Mouse (Mus musculus) embryonic facial prominence, embryonic 10.5 days (tissue): ENCODE results near the gene Lbp. TPM values are rescaled to one million over a fixed set of nuclear protein-coding genes. Genes with fewer than 3 reads are reported as not detected.

Source experiments
- DNase-seq: peaks from one replicate; pipeline ENCODE4 v3.0.0-alpha.2; 2017; ENCODE audit warnings: low spot score
- H3K27ac ChIP-seq: fragments of 300-500 bp; sonication (generic); replicated peaks from 2 replicates; pipeline ENCODE4 v1.5.1; 2016; ENCODE audit warnings: mild to moderate bottlenecking
- H3K27me3 ChIP-seq: fragments of 300-500 bp; sonication (generic); replicated peaks from 2 replicates; pipeline ENCODE4 v1.6.1; 2016; ENCODE audit warnings: low read depth, mild to moderate bottlenecking; ENCODE audit not compliant: poor library complexity, severe bottlenecking
- H3K36me3 ChIP-seq: fragments of 300-500 bp; sonication (generic); replicated peaks from 2 replicates; pipeline ENCODE4 v1.6.1; 2016; ENCODE audit warnings: mild to moderate bottlenecking, moderate library complexity
- H3K4me1 ChIP-seq: fragments of 300-500 bp; sonication (generic); 2 replicates; pipeline ENCODE4 v1.6.1; 2016
- H3K4me3 ChIP-seq: fragments of 300-500 bp; sonication (generic); 2 replicates; pipeline ENCODE4 v1.5.1; 2016; ENCODE audit warnings: mild to moderate bottlenecking, moderate library complexity
- H3K9me3 ChIP-seq: fragments of 300-500 bp; sonication (generic); 2 replicates; pipeline ENCODE4 v1.6.1; 2016; ENCODE audit warnings: mild to moderate bottlenecking
- WGBS: fragments of 180-500 bp; shearing (Covaris S2); methylation state at CpG from one replicate; pipeline ENCODE4 v1.1.7; 2016; 5-methylcytosine and 5-hydroxymethylcytosine counted together
- polyA plus RNA-seq: library from polyadenylated mRNA; unstranded; fragments of >200 nt; fragmentation: Nextera tagmentation; extraction: Ambion mirVana; gene quantifications from 2 replicates; pipeline ENCODE4 v1.2.1, GENCODE M21; 2016

Lbp gene
- polyA plus RNA-seq, 1 experiment from 2014 or later, result 3.4 TPM

DNA sequence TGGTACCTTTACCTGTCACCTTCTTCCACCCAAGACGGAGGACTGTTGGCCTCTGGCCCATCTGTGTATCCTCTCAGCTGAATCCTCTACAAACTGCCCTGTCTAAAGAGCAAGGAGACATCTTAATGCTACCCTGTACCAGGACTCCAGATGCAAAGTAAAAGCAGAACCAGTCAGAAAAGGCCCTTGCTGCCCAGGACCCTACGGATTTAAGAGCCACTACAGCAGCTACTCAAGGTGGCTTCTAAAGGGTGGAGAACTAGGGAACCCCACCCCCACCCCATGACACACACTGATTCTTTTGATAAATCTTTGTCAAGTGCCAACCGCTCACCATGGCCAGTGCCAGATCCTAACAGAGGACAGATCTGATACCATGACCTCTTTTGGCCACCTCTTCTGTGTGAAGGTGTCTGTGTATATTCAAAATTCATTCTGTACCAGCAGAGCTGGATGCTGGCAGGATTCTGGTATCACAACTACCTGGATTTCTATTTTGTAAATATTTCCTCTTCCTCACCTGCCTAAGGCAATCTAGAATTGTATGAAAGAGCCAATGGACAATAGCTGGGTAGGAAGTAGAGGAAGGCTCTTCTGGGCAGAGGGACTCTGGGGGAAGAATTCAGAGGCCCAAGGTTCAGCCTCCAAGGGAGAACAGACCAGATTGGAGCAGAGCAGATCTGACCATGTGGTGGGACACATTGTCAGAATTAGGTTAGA, 46.7 kb downstream of the Lbp start:
- no peak for DNase-seq
- no peak overlapping the region for H3K27ac ChIP-seq
- H3K4me3 ChIP-seq, result no peak overlapping the region
- WGBS, result 77% methylated on average over 3 of the region's 3 CpGs
- peaks cover 66% of the 10 kb centered on the region for H3K36me3 ChIP-seq
- H3K4me1 ChIP-seq, result no peaks in the 10 kb centered on the region; the same call in 1 of the 2 replicates
- H3K9me3 ChIP-seq, result no peaks in the 10 kb centered on the region
- no peaks in the 10 kb centered on the region for H3K27me3 ChIP-seq

DNA sequence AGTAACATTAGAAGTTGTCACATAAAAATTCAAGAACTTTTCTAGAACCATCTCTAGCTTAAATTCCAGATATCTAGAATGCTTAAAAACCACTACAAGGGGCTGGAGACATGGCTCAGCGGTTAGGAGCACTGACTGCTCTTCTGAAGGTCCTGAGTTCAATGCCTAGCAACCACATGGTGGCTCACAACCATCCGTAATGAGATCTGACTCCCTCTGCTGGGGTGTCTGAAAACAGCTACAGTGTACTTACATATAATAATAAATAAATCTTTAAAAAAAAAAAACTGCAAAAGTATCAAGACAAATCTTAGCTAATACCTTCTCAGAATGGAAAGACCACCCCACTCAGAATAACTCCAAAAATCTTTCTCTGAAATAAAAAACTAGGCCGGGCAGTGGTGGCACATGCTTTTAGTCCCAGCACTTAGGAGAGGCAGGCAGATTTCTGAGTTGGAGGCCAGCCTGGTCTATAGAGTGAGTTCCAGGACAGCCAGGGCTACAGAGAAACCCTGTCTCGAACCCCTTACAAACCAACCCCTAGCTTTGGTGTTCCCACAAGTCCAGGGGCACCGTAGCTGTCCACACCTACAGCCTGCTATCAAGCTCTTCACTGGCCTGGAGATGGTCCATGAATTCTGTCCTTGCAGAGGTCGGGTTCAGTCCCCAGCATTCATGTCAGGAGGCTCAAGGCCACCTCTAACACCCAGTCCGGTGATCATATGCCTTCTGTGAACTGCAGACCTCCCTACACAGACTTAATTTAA, 48.2 kb downstream of the Lbp start:
- Histone ChIP-seq H3K4me1 (peaks cover 15% of the 10 kb centered on the region), H3K36me3 (peaks cover 82% of the 10 kb centered on the region), H3K27me3 (no peaks in the 10 kb centered on the region), H3K4me3 (no peak overlapping the region), H3K9me3 (no peaks in the 10 kb centered on the region), H3K27ac (no peak overlapping the region)
- no peak for DNase-seq
- 82% methylated on average over 7 of the region's 7 CpGs for WGBS

DNA sequence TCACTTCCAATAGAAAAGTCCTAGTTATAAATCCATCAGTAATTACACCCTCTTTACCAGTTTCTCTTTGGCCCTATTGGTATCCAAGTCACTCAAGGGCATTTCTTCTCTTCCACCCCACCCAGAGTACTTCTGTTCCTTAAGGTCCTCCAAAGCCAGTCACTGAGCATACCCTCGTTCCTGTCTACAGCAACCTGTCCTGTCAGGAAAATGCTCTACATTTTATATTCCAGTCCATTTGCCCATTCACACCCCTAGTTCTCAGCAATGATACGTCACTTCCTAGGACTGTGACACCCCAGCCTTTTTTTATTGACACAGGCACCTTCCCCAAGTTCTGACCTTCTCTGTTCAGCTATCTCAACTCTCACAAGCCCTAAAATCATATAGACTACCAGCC, 48.9 kb downstream of the Lbp start:
- H3K4me3 ChIP-seq, result no peak overlapping the region
- peaks cover 89% of the 10 kb centered on the region for H3K36me3 ChIP-seq
- 86% methylated on average over 2 of the region's 2 CpGs for WGBS

DNA sequence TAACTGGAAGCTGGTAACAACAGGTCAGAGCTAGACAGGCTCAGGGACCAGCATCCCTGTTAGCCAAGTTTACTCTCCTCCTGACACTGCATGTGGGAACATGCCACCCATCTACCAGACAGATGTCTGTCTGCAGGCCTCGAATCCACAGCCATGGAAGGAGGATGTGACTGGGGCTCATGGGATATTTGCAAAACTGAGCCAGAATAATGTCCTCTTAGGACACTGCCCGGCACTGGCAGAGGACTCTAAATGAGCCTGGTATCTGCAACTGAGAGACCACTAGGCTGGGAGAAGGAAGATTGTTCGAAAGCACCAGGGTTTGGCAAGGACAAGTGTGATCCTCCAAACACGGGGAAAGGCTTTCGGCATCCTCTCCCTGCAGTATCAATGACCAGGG, 49.8 kb downstream of the Lbp start:
- Histone ChIP-seq H3K27me3 (no peaks in the 10 kb centered on the region), H3K36me3 (peaks cover 92% of the 10 kb centered on the region), H3K27ac (no peak overlapping the region), H3K4me3 (no peak overlapping the region), H3K4me1 (peaks cover 26% of the 10 kb centered on the region), H3K9me3 (no peaks in the 10 kb centered on the region)
- WGBS, result 93% methylated on average over 5 of the region's 5 CpGs
- no peak for DNase-seq

More for the DNA sequence above, 48.9 kb downstream of the Lbp start:
- H3K27ac ChIP-seq, result no peak overlapping the region
- H3K9me3 ChIP-seq, result no peaks in the 10 kb centered on the region
- peaks cover 22% of the 10 kb centered on the region for H3K4me1 ChIP-seq
- no peak for DNase-seq
- H3K27me3 ChIP-seq, result no peaks in the 10 kb centered on the region

DNA sequence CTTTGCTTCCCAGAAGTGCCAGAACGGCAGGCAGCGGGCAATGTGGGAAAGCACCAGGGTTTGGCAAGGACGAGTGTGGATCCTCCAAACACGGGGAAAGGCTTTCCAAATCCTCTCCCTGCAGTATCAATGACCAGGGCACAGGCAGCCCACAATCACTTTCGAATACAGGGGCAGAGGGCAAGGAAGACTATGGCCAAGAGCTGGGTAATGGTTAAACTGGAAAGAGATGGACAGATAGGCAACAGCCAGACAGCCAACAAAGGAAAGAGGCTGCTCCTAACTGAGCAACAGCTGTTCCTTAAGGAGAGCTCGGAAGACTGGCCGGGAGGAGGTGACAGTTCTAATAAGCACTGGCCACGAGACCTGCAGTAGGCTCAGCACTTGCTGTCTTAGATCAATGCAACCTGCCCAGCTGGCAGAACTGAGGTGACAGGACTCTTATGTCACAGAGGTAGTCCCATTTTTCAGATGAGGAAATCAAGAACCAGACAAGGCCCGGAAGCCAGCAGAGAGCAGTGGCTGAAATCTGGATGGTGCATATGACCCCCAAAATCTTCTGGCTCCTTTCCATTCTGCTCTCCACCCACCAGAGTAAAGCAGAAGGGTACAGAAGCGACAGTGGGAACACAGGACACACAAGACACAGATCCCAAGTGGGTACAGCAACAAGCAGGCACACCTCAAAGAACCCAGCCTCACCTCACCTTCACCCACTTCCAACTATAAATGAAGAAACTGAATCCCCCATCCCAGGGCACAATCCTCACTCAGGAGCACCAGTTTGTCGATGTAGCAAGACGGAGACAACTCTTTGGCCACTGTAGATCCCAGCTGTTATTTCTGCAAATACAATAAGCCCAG, 53.7 kb downstream of the Lbp start:
- no peaks in the 10 kb centered on the region for H3K27me3 ChIP-seq
- peak overlapping the region; percentile 98 for H3K4me3 ChIP-seq
- peak overlapping the region; percentile 96 for H3K27ac ChIP-seq
- WGBS, result 73% methylated on average over 12 of the region's 12 CpGs
- no peak for DNase-seq
- H3K9me3 ChIP-seq, result no peaks in the 10 kb centered on the region
- peaks cover 56% of the 10 kb centered on the region for H3K36me3 ChIP-seq
- peaks cover 26% of the 10 kb centered on the region for H3K4me1 ChIP-seq

DNA sequence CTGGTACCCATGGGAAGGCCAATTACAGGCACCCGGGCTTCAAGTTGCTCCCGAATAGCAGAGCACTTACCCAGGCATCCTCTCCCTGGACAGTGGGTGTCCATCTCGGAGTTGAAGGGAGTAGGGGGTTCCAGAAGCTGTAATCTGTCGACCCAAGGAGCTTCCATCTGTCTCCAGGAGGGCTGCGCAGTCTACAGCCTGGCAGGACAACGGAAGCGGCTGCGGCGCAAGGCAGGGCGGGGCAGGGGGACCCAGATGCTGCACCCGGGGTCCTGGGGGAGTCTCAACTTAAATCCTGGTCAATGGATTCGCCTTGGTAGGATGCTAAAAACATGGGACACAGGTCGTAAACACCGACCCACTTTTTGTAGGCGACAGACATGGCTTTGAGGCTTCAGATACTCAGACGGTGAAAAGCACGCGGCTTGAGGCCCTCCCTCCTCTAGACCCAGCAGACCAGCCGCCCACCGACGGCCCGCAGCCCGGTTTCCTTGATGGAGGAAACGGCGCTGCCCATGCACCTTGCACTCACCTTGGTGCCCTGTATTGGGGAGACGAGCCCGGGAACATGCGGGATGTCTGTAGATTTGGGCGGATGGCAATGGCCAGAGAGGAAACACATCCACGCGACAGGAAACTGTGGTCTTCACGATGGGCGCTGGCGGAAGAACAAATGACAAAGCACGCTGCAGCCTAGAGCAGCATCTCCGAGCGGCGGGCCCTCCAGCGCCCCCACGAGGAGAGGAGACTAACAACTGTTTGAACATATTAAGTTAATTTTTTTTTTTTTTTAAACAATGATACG, 54.8 kb downstream of the Lbp start:
- peaks cover 45% of the 10 kb centered on the region for H3K36me3 ChIP-seq
- DNase-seq, result peak; percentile 92
- H3K4me1 ChIP-seq, result peaks cover 26% of the 10 kb centered on the region
- H3K27me3 ChIP-seq, result no peaks in the 10 kb centered on the region
- peak overlapping the region; percentile 98 for H3K4me3 ChIP-seq
- no peaks in the 10 kb centered on the region for H3K9me3 ChIP-seq
- peak overlapping the region; percentile 96 for H3K27ac ChIP-seq
- under 1% methylated on average over 41 of the region's 41 CpGs for WGBS

DNA sequence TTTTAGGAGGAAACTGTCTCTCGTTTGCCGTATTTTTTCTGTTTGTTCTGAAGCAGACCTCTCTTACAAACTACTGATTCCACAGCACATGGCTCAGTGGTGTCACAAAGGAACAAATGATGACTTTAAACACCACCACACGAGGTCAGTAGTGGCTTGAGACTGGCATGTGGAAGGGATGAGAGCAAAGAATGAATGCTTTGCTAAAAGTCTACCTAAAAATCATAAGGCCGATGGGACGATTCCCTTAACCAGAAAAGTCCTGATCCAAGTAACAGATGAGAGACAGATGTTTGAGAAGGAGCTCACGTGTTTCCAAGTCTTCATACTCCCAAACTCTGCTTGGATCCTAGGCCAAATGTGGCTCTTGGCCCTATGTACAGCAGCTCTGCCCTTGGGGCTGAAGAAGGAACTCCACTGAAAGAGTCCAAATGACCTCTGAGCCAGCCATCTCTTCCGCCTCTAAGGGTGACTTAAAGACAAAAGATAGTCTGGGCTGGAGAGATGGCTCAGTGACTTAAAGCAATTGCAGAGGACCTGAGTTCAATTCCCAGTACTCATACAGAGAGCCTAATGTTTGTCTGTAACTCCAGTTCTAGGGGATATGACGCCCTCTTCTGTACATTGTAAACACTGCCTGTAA, 55.5 kb downstream of the Lbp start:
- Histone ChIP-seq H3K27me3 (no peaks in the 10 kb centered on the region), H3K27ac (peak overlapping the region; percentile 96), H3K4me1 (peaks cover 26% of the 10 kb centered on the region), H3K9me3 (no peaks in the 10 kb centered on the region), H3K4me3 (peak overlapping the region; percentile 98), H3K36me3 (peaks cover 38% of the 10 kb centered on the region)
- WGBS, result 41% methylated on average over 8 of the region's 8 CpGs
- DNase-seq, result peak; percentile 28

DNA sequence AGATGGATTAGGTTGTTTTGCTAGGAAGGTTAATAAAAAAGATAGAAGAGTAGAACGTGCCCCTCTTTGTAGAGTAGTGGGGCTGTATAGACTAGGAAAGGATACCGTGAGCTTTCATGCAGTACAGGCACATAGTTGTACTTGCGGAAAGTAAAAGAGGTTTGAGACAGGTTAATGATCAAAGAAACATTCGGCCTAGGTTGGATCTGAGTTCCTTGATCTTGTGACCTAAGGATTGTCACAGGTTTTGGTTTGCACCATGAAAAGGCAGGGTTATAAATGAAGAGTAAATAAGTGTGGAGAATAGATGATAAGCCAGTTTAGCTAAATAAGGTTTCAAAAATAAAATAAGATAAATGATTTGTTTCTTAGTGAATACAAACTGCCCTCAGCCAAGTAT, 57.9 kb downstream of the Lbp start:
- Histone ChIP-seq H3K27me3 (no peaks in the 10 kb centered on the region), H3K36me3 (peaks cover 14% of the 10 kb centered on the region), H3K4me1 (peaks cover 15% of the 10 kb centered on the region), H3K4me3 (no peak overlapping the region), H3K27ac (no peak overlapping the region), H3K9me3 (no peaks in the 10 kb centered on the region)
- WGBS, result 87% methylated on average over 4 of the region's 4 CpGs
- no peak for DNase-seq

DNA sequence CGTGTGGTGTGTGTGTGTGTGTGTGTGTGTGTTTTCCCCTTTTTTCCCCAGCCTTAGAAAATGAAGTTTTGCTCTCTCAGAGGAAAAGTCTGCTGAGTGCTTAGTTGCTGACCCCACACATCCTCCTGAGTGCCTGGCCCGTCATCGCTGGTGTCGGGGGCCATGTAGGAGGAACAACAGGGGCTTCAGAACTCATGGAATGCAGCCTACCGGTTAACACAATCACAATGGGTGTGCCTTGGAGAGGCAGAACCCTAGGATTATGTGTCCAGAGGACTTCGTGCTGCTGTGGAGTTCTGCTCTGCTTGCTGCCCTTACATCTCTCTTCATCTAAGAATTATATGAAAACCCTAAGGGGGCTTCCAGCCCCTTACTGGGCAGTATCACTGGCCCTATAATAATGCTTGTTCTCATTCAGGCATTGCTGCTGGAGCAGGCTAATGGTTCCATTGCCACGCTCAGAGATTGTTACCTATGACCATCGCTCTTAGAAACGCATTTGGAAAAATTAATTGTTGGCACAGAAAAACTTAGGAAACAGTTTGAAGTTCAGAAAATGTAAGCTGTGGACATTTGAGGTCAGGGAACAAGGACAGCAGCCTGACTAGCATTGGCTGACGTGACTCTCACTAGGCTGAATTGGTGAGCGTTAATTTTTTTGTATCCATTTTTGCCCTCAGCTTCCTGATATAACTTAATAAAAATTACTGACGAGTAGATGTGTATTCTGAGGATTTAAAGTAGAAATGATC, 59.0 kb downstream of the Lbp start:
- no peak for DNase-seq
- no peaks in the 10 kb centered on the region for H3K9me3 ChIP-seq
- no peaks in the 10 kb centered on the region for H3K27me3 ChIP-seq
- H3K36me3 ChIP-seq, result peaks cover 3% of the 10 kb centered on the region
- H3K4me1 ChIP-seq, result peaks cover 7% of the 10 kb centered on the region
- H3K4me3 ChIP-seq, result no peak overlapping the region
- WGBS, result 74% methylated on average over 12 of the region's 12 CpGs
- no peak overlapping the region for H3K27ac ChIP-seq

DNA sequence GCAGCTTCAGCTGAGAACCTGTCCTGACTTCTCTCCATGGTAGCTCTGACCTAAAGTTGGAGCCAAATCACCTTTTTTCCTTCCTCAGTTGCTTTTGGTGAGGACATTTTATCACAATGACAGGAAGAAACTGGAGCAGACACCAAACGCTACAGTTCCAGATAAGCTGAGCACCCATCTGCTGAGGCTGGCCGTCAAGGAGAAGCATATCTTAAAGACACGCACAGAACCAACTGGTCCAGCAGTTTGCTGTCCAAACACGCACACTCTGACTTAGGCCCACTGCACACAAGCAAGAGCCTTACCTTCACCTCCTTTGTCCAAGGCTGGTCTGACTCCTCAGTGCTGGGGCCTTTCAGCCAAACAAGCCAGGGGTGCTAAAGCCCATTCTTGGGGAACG, 61.4 kb downstream of the Lbp start:
- 88% methylated on average over 5 of the region's 5 CpGs for WGBS
- H3K36me3 ChIP-seq, result no peaks in the 10 kb centered on the region
- DNase-seq, result no peak

DNA sequence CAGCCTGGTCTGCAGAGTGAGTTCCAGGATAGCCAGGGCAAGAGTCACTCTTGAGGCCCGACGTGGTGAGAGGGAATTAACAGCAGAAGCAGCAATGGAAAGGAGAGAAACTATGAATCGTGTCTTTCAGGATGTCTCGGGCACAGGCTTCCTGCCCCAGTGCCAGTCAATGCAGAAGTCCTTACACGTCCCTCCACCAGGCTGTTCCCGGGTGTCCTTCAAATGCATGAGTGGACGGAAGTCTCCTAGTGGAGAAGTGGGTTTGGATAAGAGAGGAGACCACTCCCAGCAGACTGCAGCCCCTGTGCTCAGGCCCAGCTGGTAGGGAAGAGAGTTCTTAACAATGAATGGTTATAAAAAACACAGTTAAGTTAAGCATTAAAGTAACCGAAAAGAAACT, 62.0 kb downstream of the Lbp start:
- DNase-seq, result no peak
- H3K4me3 ChIP-seq, result no peak overlapping the region
- H3K36me3 ChIP-seq, result no peaks in the 10 kb centered on the region
- WGBS, result 93% methylated on average over 8 of the region's 8 CpGs
- peaks cover 7% of the 10 kb centered on the region; the same call in 1 of the 2 replicates for H3K27me3 ChIP-seq
- no peaks in the 10 kb centered on the region for H3K9me3 ChIP-seq
- H3K4me1 ChIP-seq, result peaks cover 5% of the 10 kb centered on the region; the same call in 1 of the 2 replicates
- H3K27ac ChIP-seq, result no peak overlapping the region

More for the DNA sequence above, 61.4 kb downstream of the Lbp start:
- no peaks in the 10 kb centered on the region for H3K9me3 ChIP-seq
- no peak overlapping the region for H3K27ac ChIP-seq
- H3K27me3 ChIP-seq, result no peaks in the 10 kb centered on the region
- peaks cover 5% of the 10 kb centered on the region; the same call in 1 of the 2 replicates for H3K4me1 ChIP-seq
- no peak overlapping the region for H3K4me3 ChIP-seq
